Mouse (Mus musculus): ENCODE measurements around the gene Kcnk12.

GRCm38 (mm10) chr17:87826036-87826560, 28.3 kb upstream of the Kcnk12 start:
- TF ChIP-seq MAFK (IDR thresholded peaks at IDR 0.05; ENCODE audit: borderline replicate concordance, low read depth, low read length), result no peak
- no peak for TF ChIP-seq HCFC1 (IDR thresholded peaks at IDR 0.05; ENCODE audit: low read depth, low read length)
- no peak for TF ChIP-seq JUND (IDR thresholded peaks at IDR 0.05; ENCODE audit: low read depth, low read length)
- no peak for TF ChIP-seq POLR2AphosphoS2 (IDR thresholded peaks at IDR 0.05; ENCODE audit: low read length)
- no peak for TF ChIP-seq MXI1 (IDR thresholded peaks at IDR 0.05; ENCODE audit: low read depth, low read length)
- no peak for TF ChIP-seq E2F4 (IDR thresholded peaks at IDR 0.05; ENCODE audit: borderline replicate concordance, low read depth, low read length)
- TF ChIP-seq POLR2A (IDR thresholded peaks at IDR 0.05; ENCODE audit: control insufficient read depth in 1 of 2, insufficient read depth in 1 of 2, low read depth in 1 of 2, low read length in 2 of 2, poor library complexity in 1 of 2), result no peak
